Comparison of ENCODE assay signal across 8 mouse cellular contexts in the genomic region with DNA sequence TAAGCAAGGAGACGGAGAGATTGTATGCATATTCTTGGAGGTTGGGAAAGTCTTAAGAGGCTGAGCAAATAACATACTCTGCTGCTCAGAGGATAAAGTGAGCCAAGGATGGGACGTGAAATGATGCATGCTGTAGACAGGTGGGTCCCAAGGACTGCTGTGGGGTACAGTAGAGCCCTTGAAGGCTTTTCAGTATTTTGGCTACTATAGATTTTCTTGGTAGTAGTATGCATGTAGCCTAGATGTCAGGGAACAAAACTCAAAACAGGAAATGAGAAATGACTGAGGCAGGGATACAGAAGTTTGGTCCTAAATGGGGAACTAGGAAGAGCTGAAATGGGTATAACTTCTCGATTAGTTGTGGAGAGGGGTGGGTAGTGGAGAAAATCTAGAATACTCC. TPM values are rescaled to one million over a fixed set of nuclear protein-coding genes. Genes with fewer than 3 reads are reported as not detected.
DNase-seq lines count a peak whose midpoint lies in the region; ATAC-seq and TF ChIP-seq lines count a peak whose summit lies in the region.

No protein-coding gene starts in this region.

- TF ChIP-seq CTCF in lung, adult 2 months (IDR thresholded peaks at IDR 0.05; ENCODE audit: insufficient read depth, low read length): no peak

- peaks cover 13% of the 10 kb centered on the region for H3K4me1 ChIP-seq in lung, adult 2 months (ENCODE audit: control insufficient read depth, insufficient read depth, low read length)
- peaks cover 11% of the 10 kb centered on the region for H3K4me1 ChIP-seq in embryonic facial prominence, embryonic 14.5 days (ENCODE audit: control insufficient read depth, insufficient read depth, low read length)
- H3K4me1 ChIP-seq in limb, embryonic 11.5 days (ENCODE audit: control insufficient read depth, insufficient read depth, low read length): peaks cover 2% of the 10 kb centered on the region; the same call in 1 of the 2 replicates
- peaks cover 29% of the 10 kb centered on the region for H3K4me1 ChIP-seq in neural tube, embryonic 13.5 days (replicated peaks)

- no peaks in the 10 kb centered on the region; the same call in 1 of the 2 replicates for H3K36me3 ChIP-seq in embryonic facial prominence, embryonic 14.5 days (ENCODE audit: control insufficient read depth, insufficient read depth, low read length)
- 0 out of 2 replicates have a peak, but pooled peaks cover 2% of the 10 kb centered on the region for H3K36me3 ChIP-seq in limb, embryonic 11.5 days (ENCODE audit: control insufficient read depth, insufficient read depth, low read length)
- H3K36me3 ChIP-seq in neural tube, embryonic 13.5 days: no peaks in the 10 kb centered on the region

- ATAC-seq in embryonic facial prominence, embryonic 14.5 days (ENCODE audit: low read depth): no peak
- no peak for ATAC-seq in limb, embryonic 11.5 days (ENCODE audit: insufficient number of reproducible peaks, low FRiP score, low TSS enrichment, low read depth)
- no peak for ATAC-seq in neural tube, embryonic 13.5 days (ENCODE audit: low read depth)
- ATAC-seq in megakaryocyte-erythroid progenitor cell, adult 5-6 weeks (replicated peaks; ENCODE audit: low FRiP score, low TSS enrichment, poor library complexity, severe bottlenecking): no peak
- no peak for ATAC-seq in cerebellum, adult (ENCODE audit: insufficient number of reproducible peaks, low FRiP score, low TSS enrichment)

- no peak for DNase-seq in lung, adult 2 months
- no peak for DNase-seq in lung, adult 18-20 months
- no peak for DNase-seq in embryonic facial prominence, embryonic 14.5 days (ENCODE audit: low spot score)
- no peak for DNase-seq in limb, embryonic 11.5 days (ENCODE audit: low spot score)
- no peak for DNase-seq in left cerebral cortex, adult 18-20 months (ENCODE audit: low spot score in 2 of 2)

- no peak overlapping the region for H3K27ac ChIP-seq in embryonic facial prominence, embryonic 14.5 days (replicated peaks; ENCODE audit: low read depth, low read length)
- no peak overlapping the region for H3K27ac ChIP-seq in limb, embryonic 11.5 days (replicated peaks; ENCODE audit: low read depth, low read length)
- no peak overlapping the region for H3K27ac ChIP-seq in neural tube, embryonic 13.5 days (replicated peaks)

- no peak for TF ChIP-seq POLR2A in lung, adult 2 months (IDR thresholded peaks at IDR 0.05; ENCODE audit: borderline replicate concordance, extremely low read depth, low read depth, low read length)

- H3K27me3 ChIP-seq in embryonic facial prominence, embryonic 14.5 days (replicated peaks; ENCODE audit: control insufficient read depth, insufficient read depth, low read length): no peaks in the 10 kb centered on the region
- no peaks in the 10 kb centered on the region for H3K27me3 ChIP-seq in limb, embryonic 11.5 days (ENCODE audit: control insufficient read depth, insufficient read depth, low read length)
- no peaks in the 10 kb centered on the region for H3K27me3 ChIP-seq in neural tube, embryonic 13.5 days

- H3K4me3 ChIP-seq in lung, adult 2 months (replicated peaks; ENCODE audit: extremely low read depth, low read depth, low read length): peak overlapping the region; percentile 51
- H3K4me3 ChIP-seq in embryonic facial prominence, embryonic 14.5 days (ENCODE audit: low read depth, low read length): peak overlapping the region; percentile 87
- peak overlapping the region; percentile 70 for H3K4me3 ChIP-seq in limb, embryonic 11.5 days (ENCODE audit: low read depth, low read length)
- peak overlapping the region; percentile 86 for H3K4me3 ChIP-seq in neural tube, embryonic 13.5 days

- H3K9ac ChIP-seq in embryonic facial prominence, embryonic 14.5 days (ENCODE audit: low read depth, low read length): peak overlapping the region; percentile 96
- H3K9ac ChIP-seq in limb, embryonic 11.5 days (ENCODE audit: low read length): 0 out of 2 replicates have a peak overlapping the region, but pooled peaks have one; percentile 22
- H3K9ac ChIP-seq in neural tube, embryonic 13.5 days: peak overlapping the region; percentile 88

- H3K4me2 ChIP-seq in embryonic facial prominence, embryonic 14.5 days (ENCODE audit: low read depth, low read length): peak overlapping the region; percentile 61
- peak overlapping the region; percentile 70 for H3K4me2 ChIP-seq in limb, embryonic 11.5 days (ENCODE audit: low read depth, severe bottlenecking)
- H3K4me2 ChIP-seq in neural tube, embryonic 13.5 days: peak overlapping the region; percentile 79

- WGBS in lung, adult 2 months: 27% methylated on average over 3 of the region's 3 CpGs
- 40% methylated on average over 3 of the region's 3 CpGs for WGBS in embryonic facial prominence, embryonic 14.5 days
- 55% methylated on average over 3 of the region's 3 CpGs for WGBS in limb, embryonic 11.5 days
- 61% methylated on average over 3 of the region's 3 CpGs for WGBS in neural tube, embryonic 13.5 days

- no peaks in the 10 kb centered on the region for H3K9me3 ChIP-seq in embryonic facial prominence, embryonic 14.5 days (ENCODE audit: control insufficient read depth, low read length)
- H3K9me3 ChIP-seq in limb, embryonic 11.5 days (ENCODE audit: control insufficient read depth, low read length): no peaks in the 10 kb centered on the region
- H3K9me3 ChIP-seq in neural tube, embryonic 13.5 days: no peaks in the 10 kb centered on the region

RNA-seq across cellular contexts. Expression of a gene that starts 36.9 kb away (rescaled TPM):
- 19.7 and 32.8 TPM in 2 replicates for polyA plus RNA-seq in lung, adult 2 months (2012; rRNA removed)
- polyA plus RNA-seq in embryonic facial prominence, embryonic 14.5 days (2014; fragmentation: Nextera tagmentation; extraction: Ambion mirVana): 53.9 and 58.2 TPM in 2 replicates
- polyA plus RNA-seq in limb, embryonic 11.5 days (2014; fragmentation: Nextera tagmentation; extraction: Ambion mirVana): 65.9 and 73.3 TPM in 2 replicates
- 46.2 and 46.3 TPM in 2 replicates for polyA plus RNA-seq in neural tube, embryonic 13.5 days (2015; fragmentation: Nextera tagmentation; extraction: Ambion mirVana)
- 99.9 and 136 TPM in 2 replicates for total RNA-seq in megakaryocyte-erythroid progenitor cell, adult 5-6 weeks (2014; fragmentation: Nextera tagmentation)
- total RNA-seq in megakaryocyte-erythroid progenitor cell, adult 5-6 weeks (2017): 158 and 174 TPM in 2 replicates
- 10 to 100 TPM; 38.5 to 44.4 TPM for total RNA-seq in left cerebral cortex, adult 18-20 months (2021)

Comparison
In these comparisons a context has a peak if more than half of its experiments do, and no peak if none do; other contexts are left out.
1. H3K9ac ChIP-seq: peak in every context shown above with its lines; median percentile 96 in embryonic facial prominence, embryonic 14.5 days; 88 in neural tube, embryonic 13.5 days; 22 in limb, embryonic 11.5 days.